Mouse (Mus musculus) thymus, postnatal 0 days (tissue): Measurements from ENCODE around the gene Auts2. TPM values are rescaled to one million over a fixed set of nuclear protein-coding genes. Genes with fewer than 3 reads are reported as not detected.

Experiments used
- DNase-seq: peaks from one replicate; pipeline ENCODE4 v3.0.0-alpha.2; 2015; ENCODE audit warnings: low spot score
- polyA plus RNA-seq: library from polyadenylated mRNA; unstranded; fragments of >200 nt; fragmentation: Nextera tagmentation; extraction: Ambion mirVana; gene quantifications from 2 replicates; pipeline ENCODE4 v1.2.1, GENCODE M21; 2015

The Auts2 gene
- polyA plus RNA-seq, 1 experiment from 2014 or later = 2.8 TPM

- no peak for DNase-seq
These were observed 93.1 kb downstream of the Auts2 start for GRCm38 (mm10) chr5:132450071-132450470.

- DNase-seq = no peak
These were observed 94.6 kb downstream of the Auts2 start for GRCm38 (mm10) chr5:132448401-132449066.

- DNase-seq = no peak
These were observed 97.8 kb downstream of the Auts2 start for GRCm38 (mm10) chr5:132445213-132445954.

GRCm38 (mm10) chr5:132442948-132443347 lies 100.2 kb downstream of the Auts2 start:
- DNase-seq = no peak

- DNase-seq = no peak
These were observed 104.7 kb downstream of the Auts2 start for GRCm38 (mm10) chr5:132438414-132438813.

GRCm38 (mm10) chr5:132437994-132438393 lies 105.2 kb downstream of the Auts2 start:
- DNase-seq = no peak

GRCm38 (mm10) chr5:132437478-132437877 lies 105.7 kb downstream of the Auts2 start:
- no peak for DNase-seq

GRCm38 (mm10) chr5:132436901-132437300 lies 106.2 kb downstream of the Auts2 start:
- DNase-seq = no peak

GRCm38 (mm10) chr5:132436473-132436872 lies 106.7 kb downstream of the Auts2 start:
- no peak for DNase-seq

GRCm38 (mm10) chr5:132435401-132435800 lies 107.7 kb downstream of the Auts2 start:
- no peak for DNase-seq

- DNase-seq = no peak
These were observed 109.6 kb downstream of the Auts2 start for GRCm38 (mm10) chr5:132433377-132434115.

- DNase-seq = no peak
These were observed 113.8 kb downstream of the Auts2 start for GRCm38 (mm10) chr5:132429363-132429762.

- DNase-seq = no peak
These were observed 116.8 kb downstream of the Auts2 start for GRCm38 (mm10) chr5:132426342-132426741.

- DNase-seq = no peak
These were observed 117.3 kb downstream of the Auts2 start for GRCm38 (mm10) chr5:132425792-132426309.

- no peak for DNase-seq
These were observed 132.7 kb downstream of the Auts2 start for GRCm38 (mm10) chr5:132410338-132410852.

GRCm38 (mm10) chr5:132408892-132409575 lies 134.1 kb downstream of the Auts2 start:
- DNase-seq = no peak

- DNase-seq = no peak
These were observed 142.6 kb downstream of the Auts2 start for GRCm38 (mm10) chr5:132400556-132400955.

- no peak for DNase-seq
These were observed 143.7 kb downstream of the Auts2 start for GRCm38 (mm10) chr5:132399486-132399885.

GRCm38 (mm10) chr5:132395922-132396321 lies 147.2 kb downstream of the Auts2 start:
- DNase-seq = no peak

- DNase-seq = no peak
These were observed 148.2 kb downstream of the Auts2 start for GRCm38 (mm10) chr5:132394800-132395575.
